Mouse (Mus musculus) CD4-positive, CD25-positive, alpha-beta regulatory T cell, adult 4 months (primary cell): ENCODE measurements around the gene Gtse1. TPM values are rescaled to one million over a fixed set of nuclear protein-coding genes. Genes with fewer than 3 reads are reported as not detected.

Source experiments
- polyA plus RNA-seq, 2 experiments: library from polyadenylated mRNA; unstranded; fragments of 100-300 nt; shearing (Covaris generic); gene quantifications; one replicate each; pipeline ENCODE4 v1.2.1; 2017

The Gtse1 gene
- polyA plus RNA-seq, 2 experiments from 2014 or later: 3.0 to 7.1 TPM

Other genes with a start within 250 kb of the Gtse1 start
- gene Ppara, start 124.8 kb upstream of the Gtse1 start, polyA plus RNA-seq: under 1 TPM in 1 of 2 experiments, not detected in 1; 0.20 TPM
- gene Cdpf1, start 48.0 kb upstream of the Gtse1 start, polyA plus RNA-seq: 10 to 100 TPM; 43.6 to 52.3 TPM
- gene Pkdrej, start 38.0 kb upstream of the Gtse1 start, polyA plus RNA-seq: not detected
- gene Ttc38, start 27.4 kb upstream of the Gtse1 start, polyA plus RNA-seq: 10 to 100 TPM; 17.6 to 22.4 TPM
- 10 to 100 TPM; 40.6 to 50.3 TPM for gene Trmu, start 19.6 kb downstream of the Gtse1 start, polyA plus RNA-seq
- gene Celsr1, start 174.0 kb downstream of the Gtse1 start, polyA plus RNA-seq: 1 to 10 TPM; 3.3 to 3.8 TPM
- gene Gramd4, start 197.9 kb downstream of the Gtse1 start, polyA plus RNA-seq: 10 to 100 TPM; 25.3 to 25.7 TPM